Mouse (Mus musculus) midbrain, postnatal 0 days (tissue): ENCODE measurements at regions not wholly inside any gene's neighbourhood (a gene's known extent, or its start where the extent isn't known, plus 50 kb on each side); places are given as distances from the start of the nearest gene placed in this dataset.

ENCODE experiments used
- ATAC-seq: fragments of 200-750 bp; cut with Nextera tagmentation; 2 replicates; pipeline ENCODE4 v1.8.0; 2017; ENCODE audit warnings: moderate number of reproducible peaks, mild to moderate bottlenecking, moderate TSS enrichment, moderate library complexity; ENCODE audit not compliant: low FRiP score
- DNase-seq: peaks from one replicate; pipeline ENCODE4 v3.0.0-alpha.2; 2015; ENCODE audit warnings: low spot score
- H3K27ac ChIP-seq: fragments of 300-500 bp; sonication (generic); 2 replicates; pipeline ENCODE4 v1.5.1; 2014; ENCODE audit warnings: low read depth, mild to moderate bottlenecking, low read length, mixed read lengths
- H3K27me3 ChIP-seq: fragments of 300-500 bp; sonication (generic); 2 replicates; pipeline ENCODE4 v1.6.1; 2014; ENCODE audit warnings: low read length, control low read depth, mixed read lengths; ENCODE audit not compliant: insufficient read depth
- H3K36me3 ChIP-seq: fragments of 300-500 bp; sonication (generic); 2 replicates; pipeline ENCODE4 v1.6.1; 2014; ENCODE audit warnings: low read length, control low read depth, mixed read lengths; ENCODE audit not compliant: insufficient read depth
- H3K4me1 ChIP-seq: fragments of 300-500 bp; sonication (generic); 2 replicates; pipeline ENCODE4 v1.6.1; 2014; ENCODE audit warnings: mild to moderate bottlenecking, control low read depth, antibody characterized with exemption, low read length, mixed read lengths; ENCODE audit not compliant: insufficient read depth
- H3K4me2 ChIP-seq: fragments of 300-500 bp; sonication (generic); 2 replicates; pipeline ENCODE4 v1.6.1; 2014; ENCODE audit warnings: low read depth, mild to moderate bottlenecking, low read length, mixed read lengths; ENCODE audit not compliant: poor library complexity, severe bottlenecking
- H3K4me3 ChIP-seq: fragments of 300-500 bp; sonication (generic); 2 replicates; pipeline ENCODE4 v1.5.1; 2014; ENCODE audit warnings: low read depth, mild to moderate bottlenecking, low read length, moderate library complexity
- H3K9ac ChIP-seq: fragments of 300-500 bp; sonication (generic); replicated peaks from 2 replicates; pipeline ENCODE4 v1.6.1; 2014; ENCODE audit warnings: mild to moderate bottlenecking, low read length, moderate library complexity, mixed read lengths; ENCODE audit not compliant: poor library complexity, severe bottlenecking
- H3K9me3 ChIP-seq: fragments of 300-500 bp; sonication (generic); 2 replicates; pipeline ENCODE4 v1.6.1; 2016; ENCODE audit warnings: low read length, control low read depth
- CTCF ChIP-seq: IDR thresholded peaks from 2 replicates; pipeline ENCODE4 v1.5.1; 2016; ENCODE audit warnings: antibody characterized with exemption, mild to moderate bottlenecking
- WGBS: fragments of 180-500 bp; shearing (Covaris S2); extraction: QIAGEN DNeasy Blood & Tissue Kit; methylation state at CpG from one replicate; pipeline ENCODE4 v1.1.7; 2014; 5-methylcytosine and 5-hydroxymethylcytosine counted together

DNA sequence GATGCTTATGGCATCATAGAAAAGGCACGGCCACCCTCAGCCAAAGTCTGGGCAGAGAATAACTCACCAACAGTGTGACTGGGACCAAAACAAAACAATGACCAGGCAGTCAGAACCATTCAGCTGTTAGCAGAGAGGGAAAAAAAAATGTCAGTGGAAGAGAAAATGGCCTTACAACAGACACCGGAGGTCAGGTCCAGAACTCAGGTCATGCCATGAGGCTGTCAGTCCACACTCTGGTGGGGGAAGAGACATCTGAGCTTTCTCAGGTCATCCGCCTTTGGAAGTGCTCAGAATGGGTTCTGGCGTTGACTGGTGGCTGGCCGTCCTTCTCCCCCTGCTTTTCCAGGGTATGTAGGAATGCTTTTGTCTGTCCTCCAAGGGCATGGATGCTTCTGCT lies 162.6 kb upstream of the Ncam1 start:
- Histone ChIP-seq H3K27me3 (no peaks in the 10 kb centered on the region), H3K4me1 (peaks cover 20% of the 10 kb centered on the region; the same call in 1 of the 2 replicates), H3K4me2 (no peak overlapping the region), H3K9ac (no peak overlapping the region), H3K9me3 (no peaks in the 10 kb centered on the region), H3K4me3 (no peak overlapping the region), H3K36me3 (no peaks in the 10 kb centered on the region), H3K27ac (no peak overlapping the region)
- DNase-seq (no peak), ATAC-seq (no peak)
- no peak for TF ChIP-seq CTCF
- 74% methylated on average over 5 of the region's 5 CpGs for WGBS

DNA sequence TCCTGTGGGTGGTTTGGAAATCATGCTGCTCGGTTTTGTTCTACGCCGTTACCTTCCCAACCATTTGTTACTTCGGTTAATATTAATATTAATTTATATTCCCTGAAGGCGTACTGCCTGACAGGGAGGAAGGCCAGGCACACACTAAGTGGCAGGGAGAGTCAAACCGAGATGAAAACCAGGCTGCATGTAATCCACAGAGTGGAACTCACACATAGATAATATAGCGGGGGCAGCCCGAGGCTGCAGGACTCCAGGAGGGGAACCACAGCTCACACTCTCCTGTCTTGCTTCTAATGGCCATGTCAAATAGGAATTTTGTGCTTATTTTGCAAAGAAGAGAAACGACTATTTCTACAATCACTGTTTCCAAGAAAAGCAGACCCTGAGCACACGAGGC lies 161.3 kb upstream of the Ncam1 start:
- Histone ChIP-seq H3K4me1 (peaks cover 20% of the 10 kb centered on the region; the same call in 1 of the 2 replicates), H3K27me3 (no peaks in the 10 kb centered on the region), H3K4me2 (no peak overlapping the region), H3K27ac (no peak overlapping the region), H3K4me3 (no peak overlapping the region), H3K9ac (no peak overlapping the region), H3K36me3 (no peaks in the 10 kb centered on the region), H3K9me3 (no peaks in the 10 kb centered on the region)
- no peak for TF ChIP-seq CTCF
- no peak for DNase-seq
- 38% methylated on average over 10 of the region's 10 CpGs for WGBS
- ATAC-seq = no peak

DNA sequence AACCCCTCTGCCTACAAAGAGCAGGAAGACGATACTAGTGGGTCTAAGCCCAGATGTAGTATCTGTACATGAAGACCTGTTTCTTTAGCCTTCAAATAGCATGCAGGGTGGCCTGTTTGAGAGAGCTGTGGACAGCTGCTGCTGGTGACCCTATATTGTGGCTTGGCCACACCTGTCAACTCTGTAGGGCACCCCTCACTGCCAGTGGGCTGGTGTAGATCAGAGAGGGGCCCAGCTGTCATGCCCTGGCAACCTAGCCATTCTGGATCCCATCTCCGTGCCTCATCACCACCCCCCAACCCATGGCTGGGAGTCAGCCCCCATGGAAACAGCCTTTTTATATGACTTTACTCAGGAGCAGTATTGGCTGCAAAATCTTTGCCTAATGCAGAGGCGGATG lies 160.2 kb upstream of the Ncam1 start:
- DNase-seq (no peak), ATAC-seq (no peak)
- TF ChIP-seq CTCF = no peak
- Histone ChIP-seq H3K9me3 (no peaks in the 10 kb centered on the region), H3K9ac (no peak overlapping the region), H3K27ac (no peak overlapping the region), H3K4me1 (peaks cover 20% of the 10 kb centered on the region; the same call in 1 of the 2 replicates), H3K4me3 (no peak overlapping the region), H3K27me3 (no peaks in the 10 kb centered on the region), H3K36me3 (no peaks in the 10 kb centered on the region), H3K4me2 (no peak overlapping the region)
- 70% methylated on average over 3 of the region's 3 CpGs for WGBS

DNA sequence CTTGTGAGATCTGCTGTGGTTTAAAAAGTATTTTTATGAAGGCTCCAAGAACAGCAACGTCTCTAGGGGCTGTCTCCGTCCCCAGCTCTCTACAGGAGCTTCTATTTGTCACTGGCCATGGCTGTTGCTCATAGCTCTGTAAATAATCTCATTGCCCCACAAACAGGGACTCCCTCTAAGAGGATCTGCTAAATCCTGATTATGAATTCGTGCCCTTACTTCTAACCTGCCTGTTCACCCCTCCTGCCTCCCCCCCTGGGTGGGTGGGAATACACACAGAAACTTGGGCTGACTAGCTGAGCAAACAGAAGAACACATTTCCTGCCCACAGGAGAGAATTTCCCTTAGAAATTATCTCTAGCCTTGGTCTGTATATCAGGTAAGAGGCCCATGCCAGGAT lies 155.9 kb upstream of the Ncam1 start:
- Histone ChIP-seq H3K36me3 (no peaks in the 10 kb centered on the region), H3K4me3 (no peak overlapping the region), H3K9me3 (no peaks in the 10 kb centered on the region), H3K27me3 (no peaks in the 10 kb centered on the region), H3K9ac (no peak overlapping the region), H3K4me2 (no peak overlapping the region), H3K27ac (no peak overlapping the region), H3K4me1 (no peaks in the 10 kb centered on the region)
- DNase-seq (no peak), ATAC-seq (no peak)
- TF ChIP-seq CTCF = no peak
- WGBS = 29% methylated on average over 3 of the region's 3 CpGs

DNA sequence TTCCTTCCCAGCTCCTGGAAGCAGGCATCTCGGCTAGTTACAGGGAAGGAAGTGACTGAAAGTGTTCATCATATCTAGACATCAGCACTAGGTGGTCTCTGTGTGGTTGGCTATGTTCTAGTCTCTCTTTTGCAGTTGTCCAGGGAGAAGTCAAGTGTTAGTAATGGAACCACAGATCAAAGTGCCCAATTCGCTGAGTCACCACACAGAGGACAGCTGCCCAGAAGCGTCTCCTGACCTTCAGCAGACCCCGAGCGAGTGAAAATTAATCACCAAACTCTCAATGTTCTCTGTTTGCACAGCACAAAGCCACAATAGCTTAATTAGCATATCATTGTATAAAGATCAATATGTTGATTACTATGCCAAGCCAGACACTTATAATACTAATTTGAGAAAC lies 151.6 kb upstream of the Ncam1 start:
- Histone ChIP-seq H3K4me3 (no peak overlapping the region), H3K27ac (no peak overlapping the region), H3K4me2 (no peak overlapping the region), H3K27me3 (no peaks in the 10 kb centered on the region), H3K9ac (no peak overlapping the region), H3K36me3 (no peaks in the 10 kb centered on the region), H3K4me1 (no peaks in the 10 kb centered on the region), H3K9me3 (no peaks in the 10 kb centered on the region)
- TF ChIP-seq CTCF = no peak
- WGBS = 78% methylated on average over 5 of the region's 5 CpGs
- ATAC-seq (no peak), DNase-seq (no peak)

DNA sequence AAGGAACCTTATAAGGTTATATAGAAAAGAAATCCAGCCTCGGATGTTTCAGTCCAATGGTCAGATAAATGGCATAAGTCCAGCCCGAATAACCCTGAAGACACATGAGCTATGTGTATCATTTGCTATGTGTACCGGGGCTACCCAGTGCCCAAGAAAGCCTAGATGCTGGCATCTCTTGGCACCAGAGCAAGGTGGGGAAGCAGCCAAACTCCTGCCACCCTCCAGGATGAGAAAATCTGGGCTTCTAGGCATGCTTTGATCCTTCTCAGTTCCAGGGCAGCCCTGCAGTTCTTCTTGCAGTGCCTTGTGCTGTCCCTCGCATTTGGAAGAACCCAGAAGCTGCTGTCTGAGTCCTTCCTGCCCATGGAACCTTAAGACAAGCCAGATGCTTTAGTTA lies 149.8 kb upstream of the Ncam1 start:
- Histone ChIP-seq H3K36me3 (no peaks in the 10 kb centered on the region), H3K4me2 (no peak overlapping the region), H3K27me3 (no peaks in the 10 kb centered on the region), H3K27ac (no peak overlapping the region), H3K9me3 (no peaks in the 10 kb centered on the region), H3K4me1 (no peaks in the 10 kb centered on the region), H3K4me3 (no peak overlapping the region), H3K9ac (no peak overlapping the region)
- no peak for TF ChIP-seq CTCF
- 93% methylated on average over 4 of the region's 4 CpGs for WGBS
- ATAC-seq (no peak), DNase-seq (no peak)
